Mouse (Mus musculus) MEL (cell line): ENCODE measurements around the gene Brwd1. TPM values are rescaled to one million over a fixed set of nuclear protein-coding genes. Genes with fewer than 3 reads are reported as not detected.
A peak's percentile ranks its signal among the peaks of the same experiment; 100 is the strongest.

ENCODE experiments used
- DNase-seq: peaks from one replicate; pipeline ENCODE4 v3.0.0; 2011; ENCODE audit warnings: low read depth, low spot score
- H3K27ac ChIP-seq: 2 replicates; pipeline ENCODE4 v1.5.1; 2012; ENCODE audit warnings: low read depth, mild to moderate bottlenecking, control low read depth, low read length, moderate library complexity; ENCODE audit not compliant: control insufficient read depth
- H3K27me3 ChIP-seq, 2 experiments: fragments of 150-350 bp in 1 of 2; sonication (generic) in 1 of 2; 2 replicates each; pipeline ENCODE4 v1.6.1; 2012; ENCODE audit warnings: low read length in 2 of 2, mild to moderate bottlenecking in 2 of 2, improper control_type of control experiment in 1 of 2, moderate library complexity in 1 of 2; ENCODE audit not compliant: insufficient read depth in 2 of 2, control insufficient read depth in 1 of 2
- H3K36me3 ChIP-seq, 2 experiments: 2 replicates each; pipeline ENCODE4 v1.6.1; 2012 to 2014; ENCODE audit warnings: low read length in 2 of 2, improper control_type of control experiment in 1 of 2, inconsistent platforms in 1 of 2, mild to moderate bottlenecking in 1 of 2; ENCODE audit not compliant: insufficient read depth in 2 of 2, control insufficient read depth in 1 of 2
- H3K4me1 ChIP-seq, 2 experiments: fragments of 150-350 bp in 1 of 2; sonication (generic) in 1 of 2; 2 replicates each; pipeline ENCODE4 v1.6.1; 2012; ENCODE audit warnings: low read length in 2 of 2, improper control_type of control experiment in 1 of 2, mild to moderate bottlenecking in 1 of 2; ENCODE audit not compliant: insufficient read depth in 2 of 2, control insufficient read depth in 1 of 2
- H3K4me3 ChIP-seq, 2 experiments: fragments of 150-350 bp in 1 of 2; sonication (generic) in 1 of 2; 2 replicates each; pipeline ENCODE4 v1.5.1; 2012; ENCODE audit warnings: low read depth in 2 of 2, low read length in 2 of 2, mild to moderate bottlenecking in 2 of 2, moderate library complexity in 2 of 2, control low read depth in 1 of 2, improper control_type of control experiment in 1 of 2; ENCODE audit not compliant: control insufficient read depth in 1 of 2, insufficient read depth in 1 of 2
- H3K79me2 ChIP-seq: 2 replicates; pipeline ENCODE4 v1.6.1; 2012; ENCODE audit warnings: mild to moderate bottlenecking, low read length, moderate library complexity; ENCODE audit not compliant: control insufficient read depth, poor library complexity, insufficient read depth
- H3K9ac ChIP-seq: 2 replicates; pipeline ENCODE4 v1.6.1; 2012; ENCODE audit warnings: low read depth, mild to moderate bottlenecking, control low read depth, low read length, moderate library complexity; ENCODE audit not compliant: control insufficient read depth, poor library complexity, severe bottlenecking
- H3K9me3 ChIP-seq: fragments of 150-350 bp; sonication (generic); replicated peaks from 2 replicates; pipeline ENCODE4 v1.6.1; 2012; ENCODE audit warnings: mild to moderate bottlenecking, low read length, improper control_type of control experiment, moderate library complexity; ENCODE audit not compliant: insufficient read depth
- CHD1 ChIP-seq: IDR thresholded peaks from 2 replicates; pipeline ENCODE4 v1.6.1; 2012; ENCODE audit warnings: low read depth, mild to moderate bottlenecking, inconsistent platforms, low read length, improper control_type of control experiment
- CTCF ChIP-seq, 3 experiments: IDR thresholded peaks in 2 of 3; conservative IDR thresholded peaks in 1 of 3; 2 replicates each; pipeline ENCODE4 v1.5.1; 2011 to 2012; ENCODE audit warnings: low read length in 3 of 3, low read depth in 2 of 3, mild to moderate bottlenecking in 2 of 3, improper control_type of control experiment in 1 of 3, inconsistent platforms in 1 of 3, mixed read lengths in 1 of 3, moderate library complexity in 1 of 3; ENCODE audit not compliant: control insufficient read depth in 1 of 3, insufficient read depth in 1 of 3, poor library complexity in 1 of 3, severe bottlenecking in 1 of 3
- E2F4 ChIP-seq: IDR thresholded peaks from 2 replicates; pipeline ENCODE4 v1.6.1; 2011; ENCODE audit warnings: low read depth, low read length, improper control_type of control experiment, borderline replicate concordance
- ELF1 ChIP-seq: IDR thresholded peaks from 2 replicates; pipeline ENCODE4 v1.6.1; 2014; ENCODE audit warnings: low read depth, mild to moderate bottlenecking, inconsistent platforms, low read length, improper control_type of control experiment, moderate library complexity
- EP300 ChIP-seq, 2 experiments: IDR thresholded peaks; 2 replicates each; pipeline ENCODE4 v1.6.1; 2011; ENCODE audit warnings: improper control_type of control experiment in 2 of 2, low read length in 2 of 2, low read depth in 1 of 2, mild to moderate bottlenecking in 1 of 2
- ETS1 ChIP-seq: IDR thresholded peaks from 2 replicates; pipeline ENCODE4 v1.6.1; 2012; ENCODE audit warnings: low read depth, mild to moderate bottlenecking, inconsistent platforms, low read length, improper control_type of control experiment, moderate library complexity
- GATA1 ChIP-seq: IDR thresholded peaks from 2 replicates; pipeline ENCODE4 v1.6.1; 2011; ENCODE audit warnings: low read depth, low read length, improper control_type of control experiment
- HCFC1 ChIP-seq: IDR thresholded peaks from 2 replicates; pipeline ENCODE4 v1.6.1; 2012; ENCODE audit warnings: low read depth, mild to moderate bottlenecking, inconsistent platforms, low read length, improper control_type of control experiment, moderate library complexity
- KAT2A ChIP-seq: conservative IDR thresholded peaks from 2 replicates; pipeline ENCODE4 v1.6.1; 2012; ENCODE audit warnings: low read depth, low read length, improper control_type of control experiment, inconsistent platforms
- MAX ChIP-seq: IDR thresholded peaks from 2 replicates; pipeline ENCODE4 v1.6.1; 2011; ENCODE audit warnings: low read length, improper control_type of control experiment
- MAZ ChIP-seq: IDR thresholded peaks from 2 replicates; pipeline ENCODE4 v1.6.1; 2012; ENCODE audit warnings: low read depth, mild to moderate bottlenecking, inconsistent platforms, low read length, improper control_type of control experiment
- MEF2A ChIP-seq: IDR thresholded peaks from 2 replicates; pipeline ENCODE4 v1.6.1; 2014; ENCODE audit warnings: low read depth, mild to moderate bottlenecking, inconsistent platforms, low read length, improper control_type of control experiment; ENCODE audit not compliant: poor library complexity, insufficient replicate concordance, severe bottlenecking; ENCODE audit errors: extremely low read depth
- MYC ChIP-seq: IDR thresholded peaks from 2 replicates; pipeline ENCODE4 v1.6.1; 2011; ENCODE audit warnings: low read depth, mild to moderate bottlenecking, low read length, improper control_type of control experiment, moderate library complexity
- NELFE ChIP-seq: IDR thresholded peaks from 2 replicates; pipeline ENCODE4 v1.6.1; 2011; ENCODE audit warnings: low read depth, low read length, improper control_type of control experiment
- NRF1 ChIP-seq: IDR thresholded peaks from 2 replicates; pipeline ENCODE4 v1.6.1; 2014; ENCODE audit warnings: low read depth, mild to moderate bottlenecking, inconsistent platforms, low read length, improper control_type of control experiment, moderate library complexity; ENCODE audit not compliant: poor library complexity, insufficient read depth, severe bottlenecking
- POLR2A ChIP-seq, 2 experiments: IDR thresholded peaks; 2 replicates each; pipeline ENCODE4 v1.6.1; 2011 to 2012; ENCODE audit warnings: low read length in 2 of 2, mild to moderate bottlenecking in 2 of 2, control low read depth in 1 of 2, improper control_type of control experiment in 1 of 2, low read depth in 1 of 2, moderate library complexity in 1 of 2; ENCODE audit not compliant: control insufficient read depth in 1 of 2, insufficient read depth in 1 of 2, poor library complexity in 1 of 2
- POLR2AphosphoS2 ChIP-seq: IDR thresholded peaks from 2 replicates; pipeline ENCODE4 v1.6.1; 2011; ENCODE audit warnings: low read length, improper control_type of control experiment
- RAD21 ChIP-seq: IDR thresholded peaks from 2 replicates; pipeline ENCODE4 v1.6.1; 2011; ENCODE audit warnings: mild to moderate bottlenecking, low read depth, low read length, improper control_type of control experiment
- RCOR1 ChIP-seq: IDR thresholded peaks from 2 replicates; pipeline ENCODE4 v1.6.1; 2012; ENCODE audit warnings: low read depth, mild to moderate bottlenecking, inconsistent platforms, low read length, improper control_type of control experiment
- SMC3 ChIP-seq: IDR thresholded peaks from 2 replicates; pipeline ENCODE4 v1.6.1; 2011; ENCODE audit warnings: low read depth, low read length, improper control_type of control experiment
- TBP ChIP-seq: IDR thresholded peaks from 2 replicates; pipeline ENCODE4 v1.8.0; 2011; ENCODE audit warnings: low read depth, low read length, improper control_type of control experiment
- TCF12 ChIP-seq: IDR thresholded peaks from 2 replicates; pipeline ENCODE4 v1.6.1; 2014; ENCODE audit warnings: low read depth, mild to moderate bottlenecking, inconsistent platforms, low read length, improper control_type of control experiment, moderate library complexity
- USF1 ChIP-seq: IDR thresholded peaks from 2 replicates; pipeline ENCODE4 v1.6.1; 2014; ENCODE audit warnings: low read depth, mild to moderate bottlenecking, inconsistent platforms, low read length, improper control_type of control experiment, moderate library complexity
- USF2 ChIP-seq, 2 experiments: IDR thresholded peaks; 2 replicates each; pipeline ENCODE4 v1.6.1; 2011 to 2012; ENCODE audit warnings: improper control_type of control experiment in 2 of 2, low read length in 2 of 2, borderline replicate concordance in 1 of 2, inconsistent platforms in 1 of 2, low read depth in 1 of 2, mild to moderate bottlenecking in 1 of 2; ENCODE audit not compliant: insufficient read depth in 1 of 2
- ZC3H11A ChIP-seq: IDR thresholded peaks from 2 replicates; pipeline ENCODE4 v1.6.1; 2012; ENCODE audit warnings: low read depth, mild to moderate bottlenecking, inconsistent platforms, low read length, improper control_type of control experiment
- ZKSCAN1 ChIP-seq: IDR thresholded peaks from 2 replicates; pipeline ENCODE4 v1.6.1; 2012; ENCODE audit warnings: low read depth, mild to moderate bottlenecking, inconsistent platforms, low read length, improper control_type of control experiment, moderate library complexity
- ZNF384 ChIP-seq: IDR thresholded peaks from 2 replicates; pipeline ENCODE4 v1.6.1; 2012; ENCODE audit warnings: low read depth, mild to moderate bottlenecking, inconsistent platforms, low read length, improper control_type of control experiment
- polyA plus RNA-seq, 2 experiments: library from polyadenylated mRNA; stranded (reverse) in 1 of 2; unstranded in 1 of 2; fragments of >175 nt in 1 of 2; fragments of >200 nt in 1 of 2; gene quantifications; 2 replicates each; pipeline versions ENCODE4 v1.2.1 to v1.2.4; 2012; ENCODE audit warnings: low replicate concordance in 2 of 2, low read depth in 1 of 2; ENCODE audit not compliant: insufficient read length in 2 of 2, insufficient read depth in 1 of 2, missing spikeins in 1 of 2
- total RNA-seq: library from RNA; depleted of rRNA; stranded (reverse); fragments of 300-350 nt; gene quantifications from 2 replicates; pipeline ENCODE4 v1.2.3, GENCODE M21; 2012

The Brwd1 gene
- total and polyA plus RNA-seq, 3 experiments, result 27.1 to 77.1 (median 41.0) TPM

GRCm38 (mm10) chr16:96088120-96088519 is 5.8 kb upstream of the Brwd1 start:
- no peaks in the 10 kb centered on the region for H3K9me3 ChIP-seq
- no peak overlapping the region for H3K27ac ChIP-seq
- no peak for TF ChIP-seq RCOR1
- TF ChIP-seq NELFE, result no peak
- no peak for TF ChIP-seq RAD21
- TF ChIP-seq MAX, result no peak
- no peak for TF ChIP-seq POLR2AphosphoS2
- TF ChIP-seq ZC3H11A, result no peak
- TF ChIP-seq E2F4, result no peak
- TF ChIP-seq ETS1, result no peak
- TF ChIP-seq ZKSCAN1, result no peak
- TF ChIP-seq CHD1, result no peak
- TF ChIP-seq TBP, result no peak
- TF ChIP-seq KAT2A, result no peak
- TF ChIP-seq ELF1, result no peak
- no peak for TF ChIP-seq MAZ
- no peak for TF ChIP-seq GATA1
- TF ChIP-seq MEF2A, result no peak
- no peak for TF ChIP-seq TCF12
- no peak for TF ChIP-seq SMC3
- no peak for TF ChIP-seq ZNF384
- peaks cover 0 to 2% of the 10 kb centered on the region in 2 experiments; a peak in 1 of 4 replicates for H3K27me3 ChIP-seq
- no peak for DNase-seq
- peaks cover 3 to 16% of the 10 kb centered on the region in 2 experiments; a peak in 3 of 4 replicates for H3K4me1 ChIP-seq
- no peaks in the 10 kb centered on the region for H3K79me2 ChIP-seq
- H3K36me3 ChIP-seq, result peaks cover 0 to 7% of the 10 kb centered on the region in 2 experiments; a peak in 2 of 4 replicates
- no peak overlapping the region for H3K4me3 ChIP-seq
- H3K9ac ChIP-seq, result no peak overlapping the region

GRCm38 (mm10) chr16:96087436-96087835 is 5.1 kb upstream of the Brwd1 start:
- Histone ChIP-seq H3K36me3 (peaks cover 0 to 7% of the 10 kb centered on the region in 2 experiments; a peak in 2 of 4 replicates), H3K9ac (no peak overlapping the region), H3K79me2 (no peaks in the 10 kb centered on the region), H3K4me1 (peaks cover 3 to 20% of the 10 kb centered on the region in 2 experiments; a peak in 3 of 4 replicates), H3K9me3 (no peaks in the 10 kb centered on the region), H3K4me3 (no peak overlapping the region), H3K27ac (no peak overlapping the region), H3K27me3 (peaks cover 0 to 2% of the 10 kb centered on the region in 2 experiments; a peak in 1 of 4 replicates)
- DNase-seq, result peak; percentile 22
- TF ChIP-seq POLR2A (IDR thresholded peaks at IDR 0.05; ENCODE audit: control insufficient read depth in 1 of 2, insufficient read depth in 1 of 2, low read depth in 1 of 2, low read length in 2 of 2, poor library complexity in 1 of 2) (no peak), GATA1 (no peak), ZC3H11A (no peak), USF1 (peak; percentile 68), NELFE (no peak), RAD21 (peak; percentile 7; the same call in 1 of the 2 replicates), ZNF384 (peak; percentile 31; the same call in 1 of the 2 replicates), POLR2AphosphoS2 (no peak), USF2 (IDR thresholded peaks at IDR 0.05; ENCODE audit: borderline replicate concordance in 1 of 2, insufficient read depth in 1 of 2, low read depth in 1 of 2, low read length in 2 of 2) (no peak), MAX (peak; percentile 42; the same call in 1 of the 2 replicates), SMC3 (peak; percentile 26; the same call in 1 of the 2 replicates), HCFC1 (no peak), E2F4 (no peak), CTCF (IDR thresholded peaks at IDR 0.05 in 2 of 3, conservative IDR thresholded peaks at IDR 0.05 in 1 of 3; ENCODE audit: control insufficient read depth in 1 of 3, insufficient read depth in 1 of 3, low read depth in 2 of 3, low read length in 3 of 3, poor library complexity in 1 of 3, severe bottlenecking in 1 of 3) (peak in 2 of 3 experiments; percentile 18 to 25; a peak in 3 of 6 replicates), RCOR1 (no peak), MYC (peak; percentile 79), NRF1 (no peak), EP300 (IDR thresholded peaks at IDR 0.05; ENCODE audit: low read depth in 1 of 2, low read length in 2 of 2) (no peak)
